Mouse (Mus musculus): Measurements from ENCODE around the gene Cecr2. TPM values are rescaled to one million over a fixed set of nuclear protein-coding genes. Genes with fewer than 3 reads are reported as not detected.

The Cecr2 gene
- polyA plus RNA-seq, 2 experiments: 6.2 to 7.1 TPM

- no peak for ATAC-seq (ENCODE audit: insufficient read depth)
- Histone ChIP-seq H3K27me3 (ENCODE audit: control insufficient read depth, insufficient read depth, low read length) (no peaks in the 10 kb centered on the region), H3K9ac (replicated peaks) (no peak overlapping the region), H3K4me3 (ENCODE audit: insufficient read depth in 1 of 2, low read depth in 2 of 2, low read length in 2 of 2) (no peak overlapping the region), H3K36me3 (replicated peaks; ENCODE audit: control insufficient read depth, insufficient read depth, low read depth) (no peaks in the 10 kb centered on the region), H3K4me2 (ENCODE audit: low read depth) (no peak overlapping the region), H3K9me3 (ENCODE audit: control insufficient read depth, low read length) (no peaks in the 10 kb centered on the region), H3K27ac (no peak overlapping the region), H3K4me1 (replicated peaks; ENCODE audit: control insufficient read depth in 2 of 2, insufficient read depth in 2 of 2, low read length in 1 of 2) (peaks cover 5 to 15% of the 10 kb centered on the region in 2 experiments)
- TF ChIP-seq EP300 (IDR thresholded peaks at IDR 0.05; ENCODE audit: low read depth): no peak
- TF ChIP-seq CTCF (IDR thresholded peaks at IDR 0.05; ENCODE audit: low read depth): no peak
- DNase-seq (ENCODE audit: low read depth in 3 of 3, low spot score in 3 of 3): no peak
- WGBS (ENCODE audit: insufficient replicate concordance): 40% methylated on average over 8 of the region's 8 CpGs
Measured at GRCm38 (mm10) chr6:120625081-120625480, 41.1 kb upstream of the Cecr2 start.

- Histone ChIP-seq H3K27me3 (ENCODE audit: control insufficient read depth, insufficient read depth, low read length) (no peaks in the 10 kb centered on the region), H3K4me1 (replicated peaks; ENCODE audit: control insufficient read depth in 2 of 2, insufficient read depth in 2 of 2, low read length in 1 of 2) (peaks cover 0 to 7% of the 10 kb centered on the region in 2 experiments; a peak in 2 of 4 replicates), H3K27ac (no peak overlapping the region), H3K4me2 (ENCODE audit: low read depth) (no peak overlapping the region), H3K36me3 (replicated peaks; ENCODE audit: control insufficient read depth, insufficient read depth, low read depth) (no peaks in the 10 kb centered on the region), H3K9me3 (ENCODE audit: control insufficient read depth, low read length) (no peaks in the 10 kb centered on the region), H3K4me3 (ENCODE audit: insufficient read depth in 1 of 2, low read depth in 2 of 2, low read length in 2 of 2) (no peak overlapping the region), H3K9ac (replicated peaks) (no peak overlapping the region)
- 59% methylated on average over 2 of the region's 2 CpGs for WGBS (ENCODE audit: insufficient replicate concordance)
- DNase-seq (ENCODE audit: low read depth in 3 of 3, low spot score in 3 of 3) (no peak), ATAC-seq (ENCODE audit: insufficient read depth) (no peak)
- TF ChIP-seq CTCF (IDR thresholded peaks at IDR 0.05; ENCODE audit: low read depth) (no peak), EP300 (IDR thresholded peaks at IDR 0.05; ENCODE audit: low read depth) (no peak)
Measured at GRCm38 (mm10) chr6:120627096-120627495, 39.1 kb upstream of the Cecr2 start.

- WGBS (ENCODE audit: insufficient replicate concordance): 57% methylated on average over 2 of the region's 2 CpGs
- Histone ChIP-seq H3K4me2 (ENCODE audit: low read depth) (no peak overlapping the region), H3K9ac (replicated peaks) (no peak overlapping the region), H3K4me1 (replicated peaks; ENCODE audit: control insufficient read depth in 2 of 2, insufficient read depth in 2 of 2, low read length in 1 of 2) (peaks cover 0 to 7% of the 10 kb centered on the region in 2 experiments; a peak in 2 of 4 replicates), H3K4me3 (ENCODE audit: insufficient read depth in 1 of 2, low read depth in 2 of 2, low read length in 2 of 2) (no peak overlapping the region), H3K36me3 (replicated peaks; ENCODE audit: control insufficient read depth, insufficient read depth, low read depth) (no peaks in the 10 kb centered on the region), H3K9me3 (ENCODE audit: control insufficient read depth, low read length) (no peaks in the 10 kb centered on the region), H3K27ac (no peak overlapping the region), H3K27me3 (ENCODE audit: control insufficient read depth, insufficient read depth, low read length) (no peaks in the 10 kb centered on the region)
- no peak for DNase-seq (ENCODE audit: low read depth in 3 of 3, low spot score in 3 of 3)
- TF ChIP-seq EP300 (IDR thresholded peaks at IDR 0.05; ENCODE audit: low read depth) (no peak), CTCF (IDR thresholded peaks at IDR 0.05; ENCODE audit: low read depth) (no peak)
- ATAC-seq (ENCODE audit: insufficient read depth): no peak
Measured at GRCm38 (mm10) chr6:120628963-120629362, 37.2 kb upstream of the Cecr2 start.

GRCm38 (mm10) chr6:120635391-120636028, 30.7 kb upstream of the Cecr2 start:
- DNase-seq (ENCODE audit: low read depth in 3 of 3, low spot score in 3 of 3) (no peak), ATAC-seq (ENCODE audit: insufficient read depth) (no peak)
- Histone ChIP-seq H3K27me3 (ENCODE audit: control insufficient read depth, insufficient read depth, low read length) (no peaks in the 10 kb centered on the region), H3K4me1 (replicated peaks; ENCODE audit: control insufficient read depth in 2 of 2, insufficient read depth in 2 of 2, low read length in 1 of 2) (no peaks in the 10 kb centered on the region), H3K4me2 (ENCODE audit: low read depth) (no peak overlapping the region), H3K36me3 (replicated peaks; ENCODE audit: control insufficient read depth, insufficient read depth, low read depth) (no peaks in the 10 kb centered on the region), H3K4me3 (ENCODE audit: insufficient read depth in 1 of 2, low read depth in 2 of 2, low read length in 2 of 2) (no peak overlapping the region), H3K27ac (no peak overlapping the region), H3K9me3 (ENCODE audit: control insufficient read depth, low read length) (no peaks in the 10 kb centered on the region), H3K9ac (replicated peaks) (no peak overlapping the region)
- TF ChIP-seq EP300 (IDR thresholded peaks at IDR 0.05; ENCODE audit: low read depth) (no peak), CTCF (IDR thresholded peaks at IDR 0.05; ENCODE audit: low read depth) (no peak)
- WGBS (ENCODE audit: insufficient replicate concordance): 66% methylated on average over 8 of the region's 8 CpGs

GRCm38 (mm10) chr6:120639547-120639946, 26.6 kb upstream of the Cecr2 start:
- H3K4me1 ChIP-seq (replicated peaks; ENCODE audit: control insufficient read depth in 2 of 2, insufficient read depth in 2 of 2, low read length in 1 of 2): no peaks in the 10 kb centered on the region
- no peak for ATAC-seq (ENCODE audit: insufficient read depth)
- DNase-seq (ENCODE audit: low read depth in 3 of 3, low spot score in 3 of 3): no peak
- no peak overlapping the region for H3K4me2 ChIP-seq (ENCODE audit: low read depth)
- H3K9me3 ChIP-seq (ENCODE audit: control insufficient read depth, low read length): no peaks in the 10 kb centered on the region
- no peaks in the 10 kb centered on the region for H3K27me3 ChIP-seq (ENCODE audit: control insufficient read depth, insufficient read depth, low read length)
- no peak overlapping the region for H3K4me3 ChIP-seq (ENCODE audit: insufficient read depth in 1 of 2, low read depth in 2 of 2, low read length in 2 of 2)
- no peak overlapping the region for H3K27ac ChIP-seq
- H3K9ac ChIP-seq (replicated peaks): no peak overlapping the region
- TF ChIP-seq EP300 (IDR thresholded peaks at IDR 0.05; ENCODE audit: low read depth) (no peak), CTCF (IDR thresholded peaks at IDR 0.05; ENCODE audit: low read depth) (no peak)
- H3K36me3 ChIP-seq (replicated peaks; ENCODE audit: control insufficient read depth, insufficient read depth, low read depth): no peaks in the 10 kb centered on the region
- WGBS (ENCODE audit: insufficient replicate concordance): 53% methylated on average over 4 of the region's 4 CpGs
